Mouse (Mus musculus): ENCODE measurements around the gene Grb2. TPM values are rescaled to one million over a fixed set of nuclear protein-coding genes. Genes with fewer than 3 reads are reported as not detected.

The Grb2 gene
- total RNA-seq (2022) = 10 to 100 TPM; 60.8 to 77.6 (median 67.7) TPM

- peak; percentile 95 to 97 for DNase-seq (ENCODE audit: low spot score in 2 of 2)
Measured at GRCm38 (mm10) chr11:115708209-115708876, at the start of gene Grb2. Grb2 (minus strand) TSS chr11:115708597.

GRCm38 (mm10) chr11:115753485-115753884 is 45.1 kb upstream of the Grb2 start:
- no peak for DNase-seq (ENCODE audit: low spot score in 2 of 2)

- no peak for DNase-seq (ENCODE audit: low spot score in 2 of 2)
Measured at GRCm38 (mm10) chr11:115752653-115753052, 44.3 kb upstream of the Grb2 start.

- DNase-seq (ENCODE audit: low spot score in 2 of 2) = no peak
Measured at GRCm38 (mm10) chr11:115751725-115752124, 43.3 kb upstream of the Grb2 start.

- no peak for DNase-seq (ENCODE audit: low spot score in 2 of 2)
Measured at GRCm38 (mm10) chr11:115749834-115750233, 41.4 kb upstream of the Grb2 start.

GRCm38 (mm10) chr11:115747351-115747750 is 39.0 kb upstream of the Grb2 start:
- no peak for DNase-seq (ENCODE audit: low spot score in 2 of 2)

GRCm38 (mm10) chr11:115746762-115747161 is 38.4 kb upstream of the Grb2 start:
- no peak for DNase-seq (ENCODE audit: low spot score in 2 of 2)

GRCm38 (mm10) chr11:115746109-115746508 is 37.7 kb upstream of the Grb2 start:
- DNase-seq (ENCODE audit: low spot score in 2 of 2) = no peak

GRCm38 (mm10) chr11:115744385-115744784 is 36.0 kb upstream of the Grb2 start:
- DNase-seq (ENCODE audit: low spot score in 2 of 2) = no peak

GRCm38 (mm10) chr11:115742926-115743325 is 34.5 kb upstream of the Grb2 start:
- no peak for DNase-seq (ENCODE audit: low spot score in 2 of 2)

GRCm38 (mm10) chr11:115741070-115741469 is 32.7 kb upstream of the Grb2 start:
- DNase-seq (ENCODE audit: low spot score in 2 of 2) = no peak

GRCm38 (mm10) chr11:115738275-115738885 is 30.0 kb upstream of the Grb2 start:
- no peak for DNase-seq (ENCODE audit: low spot score in 2 of 2)

- no peak for DNase-seq (ENCODE audit: low spot score in 2 of 2)
Measured at GRCm38 (mm10) chr11:115737608-115738208, 29.3 kb upstream of the Grb2 start.

GRCm38 (mm10) chr11:115734041-115734686 is 25.8 kb upstream of the Grb2 start:
- no peak for DNase-seq (ENCODE audit: low spot score in 2 of 2)

GRCm38 (mm10) chr11:115723231-115723630 is 14.8 kb upstream of the Grb2 start:
- DNase-seq (ENCODE audit: low spot score in 2 of 2) = no peak

- peak; percentile 59 to 62 for DNase-seq (ENCODE audit: low spot score in 2 of 2)
Measured at GRCm38 (mm10) chr11:115722638-115723037, 14.2 kb upstream of the Grb2 start.

GRCm38 (mm10) chr11:115717660-115718390 is 9.4 kb upstream of the Grb2 start:
- DNase-seq (ENCODE audit: low spot score in 2 of 2) = no peak

- no peak for DNase-seq (ENCODE audit: low spot score in 2 of 2)
Measured at GRCm38 (mm10) chr11:115716410-115717338, 8.3 kb upstream of the Grb2 start.

- peak in 1 of 2 experiments; percentile 39 for DNase-seq (ENCODE audit: low spot score in 2 of 2)
Measured at GRCm38 (mm10) chr11:115714491-115714890, 6.1 kb upstream of the Grb2 start.

GRCm38 (mm10) chr11:115713447-115713846 is 5.0 kb upstream of the Grb2 start:
- DNase-seq (ENCODE audit: low spot score in 2 of 2) = no peak
